Mouse (Mus musculus) kidney, postnatal 0 days (tissue): ENCODE data around the gene Sftpd. TPM values are rescaled to one million over a fixed set of nuclear protein-coding genes. Genes with fewer than 3 reads are reported as not detected.

Experiments
- ATAC-seq: fragments of 200-750 bp; cut with Nextera tagmentation; replicated peaks from 2 replicates; pipeline ENCODE4 v1.8.0; 2017; ENCODE audit warnings: low read depth, moderate number of reproducible peaks, moderate TSS enrichment, moderate library complexity; ENCODE audit not compliant: low FRiP score
- DNase-seq: peaks from one replicate; pipeline ENCODE4 v3.0.0-alpha.2; 2016; ENCODE audit warnings: low spot score
- H3K27ac ChIP-seq: fragments of 300-500 bp; sonication (generic); 2 replicates; pipeline ENCODE4 v1.5.1; 2014; ENCODE audit warnings: mild to moderate bottlenecking
- H3K27me3 ChIP-seq: fragments of 300-500 bp; sonication (generic); 2 replicates; pipeline ENCODE4 v1.6.1; 2014; ENCODE audit warnings: low read length, mixed read lengths; ENCODE audit not compliant: insufficient read depth
- H3K36me3 ChIP-seq: fragments of 300-500 bp; sonication (generic); 2 replicates; pipeline ENCODE4 v1.6.1; 2014; ENCODE audit warnings: low read length, mixed read lengths; ENCODE audit not compliant: insufficient read depth
- H3K4me1 ChIP-seq: fragments of 300-500 bp; sonication (generic); replicated peaks from 2 replicates; pipeline ENCODE4 v1.6.1; 2014; ENCODE audit warnings: antibody characterized with exemption, low read length, mixed read lengths; ENCODE audit not compliant: insufficient read depth
- H3K4me2 ChIP-seq: fragments of 300-500 bp; sonication (generic); 2 replicates; pipeline ENCODE4 v1.6.1; 2014; ENCODE audit warnings: mild to moderate bottlenecking, low read length, moderate library complexity, mixed read lengths
- H3K4me3 ChIP-seq: fragments of 300-500 bp; sonication (generic); replicated peaks from 2 replicates; pipeline ENCODE4 v1.5.1; 2014; ENCODE audit warnings: low read depth, low read length
- H3K9ac ChIP-seq: fragments of 300-500 bp; sonication (generic); 2 replicates; pipeline ENCODE4 v1.6.1; 2014; ENCODE audit warnings: low read depth, low read length
- H3K9me3 ChIP-seq: fragments of 300-500 bp; sonication (generic); replicated peaks from 2 replicates; pipeline ENCODE4 v1.6.1; 2016; ENCODE audit warnings: low read length, inconsistent platforms, mixed read lengths
- CTCF ChIP-seq: IDR thresholded peaks from 2 replicates; pipeline ENCODE4 v1.5.1; 2016; ENCODE audit warnings: antibody characterized with exemption, low read depth, mild to moderate bottlenecking, moderate library complexity
- WGBS: fragments of 180-500 bp; shearing (Covaris S2); extraction: QIAGEN DNeasy Blood & Tissue Kit; methylation state at CpG from one replicate; pipeline ENCODE4 v1.1.7; 2014; 5-methylcytosine and 5-hydroxymethylcytosine counted together
- polyA plus RNA-seq: library from polyadenylated mRNA; unstranded; fragments of >200 nt; fragmentation: Nextera tagmentation; extraction: Ambion mirVana; gene quantifications from 2 replicates; pipeline ENCODE4 v1.2.1, GENCODE M21; 2015

The Sftpd gene
- 1.4 and 1.6 TPM in 2 replicates for polyA plus RNA-seq

DNA sequence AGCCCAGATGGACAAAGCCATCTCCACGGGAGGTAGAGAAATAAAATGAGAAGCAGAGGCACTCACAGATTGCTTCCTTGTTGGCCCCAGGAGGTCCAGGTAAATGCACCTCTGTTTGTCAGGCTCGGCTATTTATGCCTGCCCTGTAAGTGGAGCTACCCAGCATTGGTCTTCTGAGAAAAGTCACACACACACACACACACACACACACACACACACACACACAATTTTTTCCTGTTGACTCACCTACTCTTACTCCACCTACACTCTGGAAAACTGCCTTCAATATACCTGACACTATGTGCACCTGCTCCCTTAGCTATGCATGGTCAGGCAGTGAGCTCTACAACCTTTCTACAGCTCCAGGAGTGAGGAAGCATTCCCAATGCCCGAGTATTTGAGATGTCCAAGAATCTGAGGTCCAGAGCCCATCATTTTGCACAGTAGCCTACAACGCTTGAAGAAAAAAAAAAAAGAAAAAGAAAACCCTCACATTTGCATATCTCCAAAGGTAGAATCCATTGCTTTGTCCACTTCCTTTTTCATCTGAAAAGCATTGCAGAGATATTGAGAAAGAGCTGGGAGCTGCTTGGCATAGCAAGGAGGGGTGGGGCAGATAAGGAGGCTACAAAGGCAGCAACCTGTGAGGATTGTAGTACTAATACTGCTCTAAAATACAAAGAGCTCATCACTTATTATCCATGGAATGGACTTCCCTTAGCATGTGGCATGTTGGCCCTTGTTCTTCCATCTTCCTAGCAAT lies at the start of gene Sftpd:
Gene Sftpd (minus strand): TSS at position 91 of the 763 bp plus-strand sequence.
- H3K9ac ChIP-seq = no peak within 1 kb of the TSS
- H3K4me3 ChIP-seq = no peak within 1 kb of the TSS
- no peak within 1 kb of the TSS for H3K27ac ChIP-seq
- TF ChIP-seq CTCF = no peak
- H3K9me3 ChIP-seq = no peaks in the 10 kb centered on the region
- ATAC-seq = no peak
- H3K4me2 ChIP-seq = no peak within 1 kb of the TSS
- 71% methylated on average over 4 of the region's 4 CpGs for WGBS
- no peaks in the 10 kb centered on the region for H3K36me3 ChIP-seq
- H3K27me3 ChIP-seq = no peaks in the 10 kb centered on the region
- DNase-seq = no peak
- H3K4me1 ChIP-seq = no peaks in the 10 kb centered on the region

DNA sequence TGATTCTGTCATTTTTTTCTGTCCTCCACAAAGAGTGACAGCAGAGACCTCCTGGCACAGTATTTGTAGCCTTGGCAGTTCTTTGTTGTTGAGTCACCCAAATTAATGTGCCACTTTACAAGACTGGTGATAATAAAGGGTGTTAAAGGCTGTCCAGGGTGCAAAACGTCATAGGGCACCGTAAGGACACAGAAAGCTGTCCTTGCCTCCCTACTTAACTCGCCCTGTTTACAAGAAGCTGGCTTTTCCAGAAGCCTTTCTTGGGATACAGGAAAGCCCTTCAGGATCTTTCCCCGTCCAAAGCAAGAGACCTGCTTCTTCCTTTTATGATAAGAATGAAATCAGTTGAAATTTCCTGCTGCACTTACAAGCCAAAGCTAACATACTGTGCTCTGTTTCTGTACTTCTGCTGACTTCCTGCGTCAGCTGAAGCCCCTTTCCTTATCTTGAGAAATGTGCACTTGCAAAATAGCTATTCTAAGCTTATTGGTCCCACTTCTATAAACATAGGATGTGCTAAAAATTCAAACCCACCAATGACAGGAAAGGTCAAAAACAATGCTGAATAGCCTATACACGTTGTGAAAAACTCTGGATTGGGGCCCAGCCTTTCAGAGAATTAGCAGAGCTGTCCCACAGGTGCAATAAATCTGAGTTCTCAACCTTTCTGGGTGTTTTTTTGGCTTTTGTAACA lies 13.2 kb upstream of the Sftpd start:
- DNase-seq (peak; percentile 49), ATAC-seq (no peak)
- H3K36me3 ChIP-seq = no peaks in the 10 kb centered on the region
- no peak for TF ChIP-seq CTCF
- no peak overlapping the region for H3K4me3 ChIP-seq
- no peaks in the 10 kb centered on the region for H3K9me3 ChIP-seq
- H3K27me3 ChIP-seq = no peaks in the 10 kb centered on the region
- H3K9ac ChIP-seq = no peak overlapping the region
- H3K4me1 ChIP-seq = no peaks in the 10 kb centered on the region
- no peak overlapping the region for H3K4me2 ChIP-seq
- no peak overlapping the region for H3K27ac ChIP-seq
- WGBS = 37% methylated on average over 6 of the region's 6 CpGs

DNA sequence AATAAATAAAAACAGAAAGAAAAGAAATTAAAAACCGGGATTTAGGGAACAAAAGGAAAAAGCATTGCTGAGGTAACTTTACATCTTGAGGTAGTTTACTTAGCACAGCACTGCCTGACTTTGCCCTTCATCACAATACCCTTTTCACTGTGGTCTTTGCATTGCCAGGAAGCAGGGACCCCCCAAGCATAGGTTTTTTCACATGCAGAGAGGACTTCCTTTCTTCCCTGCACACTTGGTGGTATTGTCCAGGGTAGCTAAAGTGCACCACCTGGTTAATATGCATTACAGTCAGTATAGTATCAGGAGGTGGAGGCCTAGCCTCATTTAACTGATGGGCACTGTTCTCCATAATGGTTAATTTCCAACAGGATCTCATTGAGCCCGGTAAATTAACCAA lies 4.5 kb upstream of the Sftpd start:
- Histone ChIP-seq H3K9ac (no peak overlapping the region), H3K36me3 (no peaks in the 10 kb centered on the region), H3K9me3 (no peaks in the 10 kb centered on the region), H3K4me3 (no peak overlapping the region), H3K4me1 (no peaks in the 10 kb centered on the region), H3K27ac (no peak overlapping the region), H3K27me3 (no peaks in the 10 kb centered on the region), H3K4me2 (no peak overlapping the region)
- TF ChIP-seq CTCF = no peak
- ATAC-seq (no peak), DNase-seq (no peak)
- 76% methylated on average over 2 of the region's 2 CpGs for WGBS

DNA sequence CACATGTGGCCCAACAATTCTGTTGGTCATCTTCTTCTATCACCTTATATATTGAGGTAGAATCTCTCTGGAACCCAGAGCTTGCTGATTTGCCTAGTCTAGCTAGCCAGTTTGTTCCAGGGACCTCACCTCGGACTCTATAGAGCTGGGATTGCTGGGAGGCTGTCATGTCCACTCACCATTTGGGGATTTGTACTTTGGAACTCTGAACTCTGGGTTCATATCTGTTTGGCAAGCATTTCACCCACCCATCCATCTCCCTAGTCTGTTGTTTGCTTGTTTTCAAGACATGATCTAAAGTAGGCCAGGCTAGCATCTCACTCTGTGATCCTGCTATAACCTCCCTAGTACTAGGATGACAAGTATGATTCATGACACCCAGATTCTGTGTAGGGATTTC lies 10.1 kb downstream of the Sftpd start:
- no peaks in the 10 kb centered on the region for H3K9me3 ChIP-seq
- no peaks in the 10 kb centered on the region for H3K27me3 ChIP-seq
- no peaks in the 10 kb centered on the region for H3K36me3 ChIP-seq
- no peak overlapping the region for H3K27ac ChIP-seq
- no peaks in the 10 kb centered on the region for H3K4me1 ChIP-seq
- ATAC-seq (no peak), DNase-seq (no peak)
- no peak for TF ChIP-seq CTCF
- no peak overlapping the region for H3K9ac ChIP-seq
- WGBS = 82% methylated on average over 1 of the region's 1 CpGs
- no peak overlapping the region for H3K4me2 ChIP-seq
- no peak overlapping the region for H3K4me3 ChIP-seq

DNA sequence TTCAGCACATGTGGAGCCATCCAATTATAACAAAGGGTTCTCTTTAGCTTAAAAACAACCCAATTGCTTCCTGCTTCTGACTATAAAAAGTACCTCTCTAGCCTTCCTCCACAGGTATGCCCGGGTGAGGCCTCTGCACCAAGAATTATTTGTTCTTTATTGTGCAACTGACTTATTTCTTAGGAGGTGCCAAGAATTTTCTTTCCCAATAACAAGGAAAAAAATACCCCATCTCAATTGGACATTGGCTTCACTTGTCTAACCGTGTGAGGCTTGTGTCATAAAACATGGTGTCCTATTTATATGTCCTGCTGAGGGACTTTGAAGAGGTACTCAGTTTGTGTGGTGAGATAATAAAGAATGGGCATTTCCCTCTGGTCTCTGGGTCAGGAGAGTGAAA lies 14.4 kb downstream of the Sftpd start:
- H3K36me3 ChIP-seq = no peaks in the 10 kb centered on the region
- TF ChIP-seq CTCF = no peak
- H3K27ac ChIP-seq = no peak overlapping the region
- no peaks in the 10 kb centered on the region for H3K4me1 ChIP-seq
- H3K9me3 ChIP-seq = no peaks in the 10 kb centered on the region
- no peaks in the 10 kb centered on the region for H3K27me3 ChIP-seq
- 83% methylated on average over 2 of the region's 2 CpGs for WGBS
- ATAC-seq (no peak), DNase-seq (no peak)
- no peak overlapping the region for H3K4me3 ChIP-seq
- H3K4me2 ChIP-seq = no peak overlapping the region
- H3K9ac ChIP-seq = no peak overlapping the region

DNA sequence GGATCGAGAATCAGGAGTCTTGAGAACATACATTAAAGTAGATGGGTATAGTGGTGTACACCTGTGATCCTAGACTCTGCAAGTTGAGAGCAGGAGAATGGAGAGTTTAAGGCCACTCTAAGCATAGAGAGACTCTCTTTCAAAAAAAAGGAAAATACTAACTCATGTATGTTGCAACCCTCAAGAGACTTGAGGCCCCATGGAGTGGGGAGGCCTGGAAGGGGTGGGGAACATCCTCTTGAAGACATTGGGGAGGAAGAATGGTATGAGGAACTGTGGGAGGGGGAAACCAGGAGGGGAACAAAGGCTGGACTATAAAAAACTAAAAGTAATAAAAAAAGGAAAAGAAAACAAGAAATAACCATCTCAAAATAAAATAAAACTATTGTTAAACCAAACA lies 16.4 kb downstream of the Sftpd start:
- Histone ChIP-seq H3K4me2 (no peak overlapping the region), H3K9me3 (no peaks in the 10 kb centered on the region), H3K9ac (no peak overlapping the region), H3K4me1 (no peaks in the 10 kb centered on the region), H3K36me3 (no peaks in the 10 kb centered on the region), H3K27ac (no peak overlapping the region), H3K4me3 (no peak overlapping the region), H3K27me3 (no peaks in the 10 kb centered on the region)
- DNase-seq (no peak), ATAC-seq (no peak)
- TF ChIP-seq CTCF = no peak
- 84% methylated on average over 1 of the region's 1 CpGs for WGBS
